In the genomic region with DNA sequence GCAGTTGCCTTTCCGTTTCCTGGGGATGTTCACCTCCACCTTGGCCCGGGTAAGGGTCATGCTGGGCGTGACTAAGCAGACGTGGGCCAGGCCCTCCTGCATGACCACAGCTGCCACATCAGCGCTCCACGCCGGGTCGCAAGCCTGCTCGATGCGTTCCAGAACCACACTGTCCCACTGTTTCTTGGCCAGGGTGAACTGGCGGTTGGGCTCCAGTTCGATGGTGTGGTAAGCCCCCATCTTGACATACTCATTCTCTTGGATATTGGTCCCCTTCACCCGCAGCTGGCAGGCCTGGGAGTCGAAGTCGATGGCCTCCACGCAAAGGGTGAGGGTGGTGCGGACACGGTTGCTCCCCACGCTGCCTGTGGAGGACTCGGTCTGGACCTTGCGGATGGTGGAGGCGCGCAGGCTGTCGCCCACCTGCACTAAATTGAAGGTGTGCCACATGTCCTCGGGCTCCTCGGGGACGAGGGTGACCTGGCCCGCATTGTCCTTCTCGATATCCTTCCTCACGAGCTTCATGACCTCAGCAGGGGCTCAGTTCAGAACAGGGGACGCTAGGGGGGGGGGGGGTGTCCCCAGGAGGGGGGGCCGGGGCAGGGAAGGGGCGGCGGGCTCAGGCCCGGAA, we compare ENCODE assay signal across 8 mouse cellular contexts. TPM values are rescaled to one million over a fixed set of nuclear protein-coding genes. Genes with fewer than 3 reads are reported as not detected.
A peak's percentile ranks its signal among the peaks of the same experiment; 100 is the strongest.
DNase-seq lines count a peak whose midpoint lies in the region; ATAC-seq and TF ChIP-seq lines count a peak whose summit lies in the region.

No protein-coding gene starts in this region.

- H3K4me1 ChIP-seq in lung, adult 2 months (ENCODE audit: control insufficient read depth, insufficient read depth, low read length), result peaks cover 25% of the 10 kb centered on the region
- peaks cover 15% of the 10 kb centered on the region for H3K4me1 ChIP-seq in forebrain, embryonic 16.5 days (replicated peaks; ENCODE audit: control insufficient read depth, insufficient read depth, low read length)
- H3K4me1 ChIP-seq in hindbrain, embryonic 11.5 days (replicated peaks; ENCODE audit: control insufficient read depth, insufficient read depth, low read length), result 0 out of 2 replicates have a peak, but pooled peaks cover 3% of the 10 kb centered on the region

- TF ChIP-seq POLR2A in lung, adult 2 months (IDR thresholded peaks at IDR 0.05; ENCODE audit: borderline replicate concordance, extremely low read depth, low read depth, low read length), result peak; percentile 30; the same call in 1 of the 2 replicates

- TF ChIP-seq CTCF in lung, adult 2 months (IDR thresholded peaks at IDR 0.05; ENCODE audit: insufficient read depth, low read length), result no peak

- DNase-seq in lung, adult 2 months, result peak; percentile 38
- no peak for DNase-seq in lung, postnatal 14 days
- DNase-seq in cerebellum, adult 11-12 months, result peak; percentile 34
- peak; percentile 32 for DNase-seq in hindbrain, embryonic 11.5 days (ENCODE audit: low spot score)
- DNase-seq in layer of hippocampus, postnatal 14 days (ENCODE audit: low spot score in 2 of 2), result peak; percentile 19 to 20
- DNase-seq in right cerebral cortex, postnatal 4 days, result peak; percentile 22

- ATAC-seq in forebrain, embryonic 16.5 days, result peak; percentile 67
- ATAC-seq in hindbrain, embryonic 11.5 days (ENCODE audit: low FRiP score), result peak; percentile 76

- peaks cover 10% of the 10 kb centered on the region for H3K36me3 ChIP-seq in forebrain, embryonic 16.5 days (ENCODE audit: control insufficient read depth, insufficient read depth)
- H3K36me3 ChIP-seq in hindbrain, embryonic 11.5 days (ENCODE audit: control insufficient read depth, insufficient read depth, low read length), result peaks cover 3% of the 10 kb centered on the region; the same call in 1 of the 2 replicates
- H3K36me3 ChIP-seq in macrophage (ENCODE audit: inconsistent target), result no peaks in the 10 kb centered on the region

- H3K4me3 ChIP-seq in lung, adult 2 months (replicated peaks; ENCODE audit: extremely low read depth, low read depth, low read length), result peak overlapping the region; percentile 70
- peak overlapping the region; percentile 68 for H3K4me3 ChIP-seq in forebrain, embryonic 16.5 days (replicated peaks; ENCODE audit: low read length)
- H3K4me3 ChIP-seq in hindbrain, embryonic 11.5 days (ENCODE audit: low read depth, low read length), result peak overlapping the region; percentile 66
- H3K4me3 ChIP-seq in macrophage (ENCODE audit: inconsistent target), result peak overlapping the region; percentile 59

- no peaks in the 10 kb centered on the region for H3K27me3 ChIP-seq in forebrain, embryonic 16.5 days (replicated peaks; ENCODE audit: control insufficient read depth, insufficient read depth, low read length)
- H3K27me3 ChIP-seq in hindbrain, embryonic 11.5 days (ENCODE audit: control insufficient read depth, insufficient read depth, low read length), result no peaks in the 10 kb centered on the region

- 0 out of 2 replicates have a peak, but pooled peaks cover 2% of the 10 kb centered on the region for H3K9me3 ChIP-seq in forebrain, embryonic 16.5 days (ENCODE audit: control insufficient read depth, low read length)
- H3K9me3 ChIP-seq in hindbrain, embryonic 11.5 days (ENCODE audit: control insufficient read depth, low read length), result no peaks in the 10 kb centered on the region

- 0 out of 2 replicates have a peak overlapping the region, but pooled peaks have one; percentile 10 for H3K27ac ChIP-seq in forebrain, embryonic 16.5 days (ENCODE audit: low read length)
- H3K27ac ChIP-seq in hindbrain, embryonic 11.5 days (ENCODE audit: low read depth, low read length), result peak overlapping the region; percentile 21; the same call in 1 of the 2 replicates
- 0 out of 2 replicates have a peak overlapping the region, but pooled peaks have one; percentile 19 for H3K27ac ChIP-seq in macrophage

- H3K9ac ChIP-seq in forebrain, embryonic 16.5 days (replicated peaks; ENCODE audit: low read depth, low read length), result peak overlapping the region; percentile 70
- H3K9ac ChIP-seq in hindbrain, embryonic 11.5 days (ENCODE audit: low read depth, low read length), result peak overlapping the region; percentile 74

- whole genome bisulfite sequencing in lung, adult 2 months, result 5% methylated on average over 35 of the region's 35 CpGs
- WGBS in forebrain, embryonic 16.5 days, result 12% methylated on average over 35 of the region's 35 CpGs
- WGBS in hindbrain, embryonic 11.5 days, result 8% methylated on average over 34 of the region's 35 CpGs
- WGBS in macrophage (ENCODE audit: missing documents), result 6% methylated on average over 24 of the region's 35 CpGs

- H3K79me2 ChIP-seq in macrophage (ENCODE audit: inconsistent target), result peaks cover 21% of the 10 kb centered on the region; the same call in 1 of the 2 replicates

- H3K4me2 ChIP-seq in forebrain, embryonic 16.5 days (ENCODE audit: low read length), result peak overlapping the region; percentile 99
- H3K4me2 ChIP-seq in hindbrain, embryonic 11.5 days (replicated peaks; ENCODE audit: low read depth, low read length), result peak overlapping the region; percentile 92

RNA-seq across cellular contexts. Expression of a gene that starts 0.5 kb away (rescaled TPM):
- polyA plus RNA-seq in lung, adult 2 months (2012; rRNA removed), result 30.2 and 32.9 TPM in 2 replicates
- 4.2 and 4.5 TPM in 2 replicates for polyA plus RNA-seq in forebrain, embryonic 16.5 days (2015; fragmentation: Nextera tagmentation; extraction: Ambion mirVana)
- polyA plus RNA-seq in hindbrain, embryonic 11.5 days (2014; fragmentation: Nextera tagmentation; extraction: Ambion mirVana), result 8.0 TPM in 2 replicates
- total RNA-seq in layer of hippocampus, postnatal 14 days (2021), result 10 to 100 TPM; 18.6 to 22.0 TPM
- total RNA-seq in macrophage (2018; cell fraction: chromatin; rRNA removed), result 1 to 10 TPM; 1.5 to 6.6 (median 3.2) TPM
- total RNA-seq in macrophage (2018; cell fraction: cytosol; rRNA removed), result 10 to 100 TPM in 15 of 26 experiments, 1 to 10 TPM in 11; 5.3 to 15.6 (median 11.0) TPM
- total RNA-seq in macrophage (2018; cell fraction: nucleus; rRNA removed), result 10 to 100 TPM in 6 of 26 experiments, 1 to 10 TPM in 20; 3.0 to 13.0 (median 7.0) TPM
- 7.0 to 15.3 TPM (median 11.5 TPM) in 3 replicates for polyA plus RNA-seq in macrophage (2018)

RNA-seq across cellular contexts. Expression of a gene that starts 12.2 kb away (rescaled TPM):
- polyA plus RNA-seq in lung, adult 2 months (2012; rRNA removed), result 21.5 and 30.5 TPM in 2 replicates
- polyA plus RNA-seq in forebrain, embryonic 16.5 days (2015; fragmentation: Nextera tagmentation; extraction: Ambion mirVana), result 1.8 and 2.1 TPM in 2 replicates
- polyA plus RNA-seq in hindbrain, embryonic 11.5 days (2014; fragmentation: Nextera tagmentation; extraction: Ambion mirVana), result 3.3 and 4.1 TPM in 2 replicates
- total RNA-seq in layer of hippocampus, postnatal 14 days (2021), result 1 to 10 TPM; 5.0 to 5.6 TPM
- 1 to 10 TPM in 5 of 26 experiments, under 1 TPM in 1, not detected in 20; 0.92 to 1.7 (median 1.2) TPM for total RNA-seq in macrophage (2018; cell fraction: chromatin; rRNA removed)
- 1 to 10 TPM in 1 of 26 experiments, under 1 TPM in 13, not detected in 12; 0.14 to 1.2 (median 0.36) TPM for total RNA-seq in macrophage (2018; cell fraction: cytosol; rRNA removed)
- 1 to 10 TPM in 11 of 26 experiments, under 1 TPM in 2, not detected in 13; 0.77 to 3.0 (median 1.7) TPM for total RNA-seq in macrophage (2018; cell fraction: nucleus; rRNA removed)
- not detected in 3 replicates for polyA plus RNA-seq in macrophage (2018)

RNA-seq across cellular contexts. Expression of a gene that starts 12.3 kb away (rescaled TPM):
- 24.0 and 36.1 TPM in 2 replicates for polyA plus RNA-seq in lung, adult 2 months (2012; rRNA removed)
- 6.6 and 6.8 TPM in 2 replicates for polyA plus RNA-seq in forebrain, embryonic 16.5 days (2015; fragmentation: Nextera tagmentation; extraction: Ambion mirVana)
- polyA plus RNA-seq in hindbrain, embryonic 11.5 days (2014; fragmentation: Nextera tagmentation; extraction: Ambion mirVana), result 5.7 and 8.0 TPM in 2 replicates
- 10 to 100 TPM; 12.1 to 13.4 TPM for total RNA-seq in layer of hippocampus, postnatal 14 days (2021)
- 1 to 10 TPM in 4 of 26 experiments, under 1 TPM in 17, not detected in 5; 0.06 to 1.5 (median 0.44) TPM for total RNA-seq in macrophage (2018; cell fraction: chromatin; rRNA removed)
- total RNA-seq in macrophage (2018; cell fraction: cytosol; rRNA removed), result under 1 TPM; 0.03 to 0.38 (median 0.15) TPM
- total RNA-seq in macrophage (2018; cell fraction: nucleus; rRNA removed), result 1 to 10 TPM in 9 of 26 experiments, under 1 TPM in 15, not detected in 2; 0.11 to 2.3 (median 0.77) TPM
- polyA plus RNA-seq in macrophage (2018), result 0.21 to 0.33 TPM (median 0.22 TPM) in 3 replicates
